Mouse (Mus musculus) C2C12 (cell line): ENCODE results near the gene Lrba.

Experiments
- CEBPB ChIP-seq: IDR thresholded peaks from one replicate; pipeline ENCODE4 v1.6.1; 2011; ENCODE audit warnings: low read depth, mild to moderate bottlenecking, control low read depth, moderate library complexity
- CTCF ChIP-seq: IDR thresholded peaks from one replicate; pipeline ENCODE4 v1.5.1; 2011; ENCODE audit not compliant: control insufficient read depth, insufficient read depth, insufficient read length
- FOSL1 ChIP-seq: IDR thresholded peaks from one replicate; pipeline ENCODE4 v1.8.0; 2011; ENCODE audit warnings: mild to moderate bottlenecking, low read length; ENCODE audit not compliant: poor library complexity, insufficient read depth, severe bottlenecking
- MAX ChIP-seq: IDR thresholded peaks from one replicate; pipeline ENCODE4 v1.6.1; 2011; ENCODE audit warnings: mild to moderate bottlenecking, control low read depth
- MYOG ChIP-seq: IDR thresholded peaks from one replicate; pipeline ENCODE4 v1.6.1; 2011; ENCODE audit not compliant: control insufficient read depth, insufficient read length; ENCODE audit errors: extremely low read depth
- USF1 ChIP-seq: IDR thresholded peaks from one replicate; pipeline ENCODE4 v1.6.1; 2011; ENCODE audit warnings: low read depth, mild to moderate bottlenecking, control low read depth, moderate library complexity

DNA sequence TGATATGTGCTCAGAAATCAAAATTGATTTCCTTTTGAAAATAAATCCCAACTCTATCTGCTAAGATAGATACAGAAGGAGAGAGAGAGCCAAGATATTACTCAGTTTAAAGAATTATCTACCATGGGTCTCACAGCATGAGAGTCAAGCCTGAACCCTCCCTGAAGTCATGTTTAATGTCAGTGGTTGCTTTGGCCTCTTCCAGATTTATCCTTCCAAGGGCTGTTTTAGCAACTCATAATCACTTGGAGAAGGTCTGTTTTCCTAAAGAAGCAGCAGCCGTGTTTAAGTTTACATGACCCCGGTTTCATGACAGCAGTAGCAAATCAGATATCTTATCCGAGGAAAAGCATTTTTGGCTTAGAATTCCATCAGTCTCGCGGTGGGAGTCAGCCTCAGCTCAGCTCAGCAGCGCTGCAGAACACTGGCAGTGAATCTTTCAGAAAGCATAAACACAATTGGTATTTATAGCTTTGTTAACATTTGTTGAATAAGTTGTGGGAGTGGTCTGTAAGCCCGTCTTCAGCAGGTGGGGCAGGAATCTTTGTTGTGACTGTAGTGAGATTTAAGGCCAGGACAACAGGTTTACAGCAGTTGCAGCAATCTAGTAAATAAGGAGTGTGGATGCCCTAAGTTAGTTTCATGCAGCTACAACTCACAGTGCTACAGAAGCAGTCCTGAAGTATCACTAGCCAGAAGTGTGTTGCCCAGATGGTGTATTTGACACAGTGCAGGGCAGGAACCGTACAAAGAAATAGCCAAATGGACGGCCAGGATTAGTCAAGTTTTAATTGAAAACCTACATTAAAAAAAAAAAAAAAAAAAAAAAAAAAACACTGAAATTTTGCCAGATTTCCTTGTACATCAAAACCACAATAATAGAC lies 499.2 kb downstream of the Lrba start:
- TF ChIP-seq CTCF (no peak), FOSL1 (no peak), MYOG (no peak), MAX (no peak), CEBPB (no peak), USF1 (no peak)
